Mouse (Mus musculus) liver, embryonic 15.5 days (tissue): ENCODE measurements around the gene Hnf1b. TPM values are rescaled to one million over a fixed set of nuclear protein-coding genes. Genes with fewer than 3 reads are reported as not detected.

Experiments used
- ATAC-seq: fragments of 200-750 bp; cut with Nextera tagmentation; 2 replicates; pipeline ENCODE4 v1.8.0; 2017; ENCODE audit warnings: moderate number of reproducible peaks, mild to moderate bottlenecking, moderate library complexity; ENCODE audit not compliant: insufficient read depth
- H3K27ac ChIP-seq: fragments of 300-500 bp; sonication (generic); replicated peaks from 2 replicates; pipeline ENCODE4 v1.5.1; 2015; ENCODE audit warnings: mild to moderate bottlenecking, inconsistent platforms
- H3K27me3 ChIP-seq: fragments of 300-500 bp; sonication (generic); 2 replicates; pipeline ENCODE4 v1.6.1; 2015; ENCODE audit warnings: mild to moderate bottlenecking, inconsistent platforms
- H3K36me3 ChIP-seq: fragments of 300-500 bp; sonication (generic); replicated peaks from 2 replicates; pipeline ENCODE4 v1.6.1; 2015; ENCODE audit warnings: moderate library complexity, mild to moderate bottlenecking, inconsistent platforms
- H3K4me1 ChIP-seq: fragments of 300-500 bp; sonication (generic); replicated peaks from 2 replicates; pipeline ENCODE4 v1.6.1; 2015; ENCODE audit warnings: inconsistent platforms
- H3K4me2 ChIP-seq: fragments of 300-500 bp; sonication (generic); 2 replicates; pipeline ENCODE4 v1.6.1; 2015; ENCODE audit warnings: moderate library complexity, mild to moderate bottlenecking, inconsistent platforms
- H3K4me3 ChIP-seq: fragments of 300-500 bp; sonication (generic); replicated peaks from 2 replicates; pipeline ENCODE4 v1.5.1; 2015; ENCODE audit warnings: mild to moderate bottlenecking, inconsistent platforms
- H3K9ac ChIP-seq: fragments of 300-500 bp; sonication (generic); 2 replicates; pipeline ENCODE4 v1.6.1; 2015; ENCODE audit warnings: moderate library complexity, mild to moderate bottlenecking, inconsistent platforms
- H3K9me3 ChIP-seq: fragments of 300-500 bp; sonication (generic); replicated peaks from 2 replicates; pipeline ENCODE4 v1.6.1; 2016; ENCODE audit warnings: inconsistent platforms
- WGBS: fragments of 180-500 bp; shearing (Covaris S2); methylation state at CpG from one replicate; pipeline ENCODE4 v1.1.7; 2015; ENCODE audit warnings: mixed read lengths; ENCODE audit not compliant: insufficient replicate concordance; 5-methylcytosine and 5-hydroxymethylcytosine counted together
- polyA plus RNA-seq: library from polyadenylated mRNA; unstranded; fragments of >200 nt; fragmentation: Nextera tagmentation; extraction: Ambion mirVana; gene quantifications from 2 replicates; pipeline ENCODE4 v1.2.1, GENCODE M21; 2015

Gene Hnf1b
- polyA plus RNA-seq, 1 experiment from 2014 or later: 3.1 TPM

- Histone ChIP-seq H3K4me1 (peaks cover 15% of the 10 kb centered on the region), H3K27ac (peak overlapping the region; percentile 72), H3K4me2 (no peak overlapping the region), H3K4me3 (no peak overlapping the region), H3K36me3 (no peaks in the 10 kb centered on the region), H3K27me3 (no peaks in the 10 kb centered on the region), H3K9ac (no peak overlapping the region), H3K9me3 (no peaks in the 10 kb centered on the region)
- peak; percentile 57 for ATAC-seq
- WGBS: 52% methylated on average over 8 of the region's 8 CpGs
Measured at GRCm38 (mm10) chr11:83877765-83878164, 27.9 kb downstream of the Hnf1b start.

DNA sequence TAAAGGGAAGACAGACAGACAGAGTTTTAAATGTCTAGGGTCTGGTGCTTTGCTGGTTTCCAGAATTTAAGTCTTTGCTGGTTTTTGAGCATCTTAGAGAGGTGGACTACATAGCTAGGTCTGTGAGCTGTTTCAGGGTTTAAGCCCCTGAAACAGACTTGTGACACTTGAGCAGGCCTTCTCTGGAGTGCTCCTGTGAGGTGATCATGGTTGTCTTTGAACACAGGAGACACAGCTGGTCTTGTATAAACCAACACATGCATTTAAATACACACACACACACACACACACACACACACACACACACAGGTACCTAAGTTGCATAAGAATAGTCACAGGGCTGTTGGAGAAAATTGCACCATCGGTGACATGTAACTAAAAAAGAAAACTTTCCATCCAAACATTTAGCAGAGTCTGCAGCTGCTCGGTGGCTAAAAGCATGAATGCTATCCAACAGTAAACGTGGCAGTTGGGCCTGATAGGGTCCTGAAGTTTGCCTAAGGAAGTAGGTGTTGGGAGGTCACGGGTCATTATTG is 28.6 kb downstream of the Hnf1b start:
- 37% methylated on average over 4 of the region's 4 CpGs for WGBS
- H3K9ac ChIP-seq: no peak overlapping the region
- no peak; the same call in 1 of the 2 replicates for ATAC-seq

DNA sequence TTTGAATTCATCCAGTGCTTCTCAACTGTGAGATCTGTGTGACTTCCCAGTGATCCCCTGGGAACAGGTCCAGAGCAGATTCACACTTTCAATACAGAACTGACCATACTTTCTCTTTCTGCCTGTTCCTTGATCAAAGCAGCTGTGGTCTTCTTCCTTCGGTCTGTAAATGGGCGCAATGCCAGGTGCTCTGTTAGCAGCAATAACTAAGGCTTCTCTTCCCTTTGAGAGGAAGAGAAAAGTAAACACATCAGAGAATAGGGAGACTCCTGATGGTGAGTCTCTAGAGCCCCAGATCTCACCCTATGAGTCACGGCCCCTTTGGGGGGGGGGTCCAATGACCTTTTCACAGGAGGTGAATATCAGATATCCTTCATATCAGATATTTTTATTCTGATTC is 29.3 kb downstream of the Hnf1b start:
- Histone ChIP-seq H3K4me2 (no peak overlapping the region), H3K27me3 (no peaks in the 10 kb centered on the region), H3K4me1 (peaks cover 21% of the 10 kb centered on the region), H3K36me3 (no peaks in the 10 kb centered on the region), H3K9me3 (no peaks in the 10 kb centered on the region), H3K9ac (no peak overlapping the region), H3K27ac (no peak overlapping the region), H3K4me3 (no peak overlapping the region)
- 60% methylated on average over 3 of the region's 3 CpGs for WGBS
- no peak for ATAC-seq

More for the DNA sequence above, 28.6 kb downstream of the Hnf1b start:
- Histone ChIP-seq H3K36me3 (no peaks in the 10 kb centered on the region), H3K9me3 (no peaks in the 10 kb centered on the region), H3K27me3 (no peaks in the 10 kb centered on the region), H3K27ac (peak overlapping the region; percentile 66), H3K4me2 (no peak overlapping the region), H3K4me3 (no peak overlapping the region), H3K4me1 (peaks cover 16% of the 10 kb centered on the region)

DNA sequence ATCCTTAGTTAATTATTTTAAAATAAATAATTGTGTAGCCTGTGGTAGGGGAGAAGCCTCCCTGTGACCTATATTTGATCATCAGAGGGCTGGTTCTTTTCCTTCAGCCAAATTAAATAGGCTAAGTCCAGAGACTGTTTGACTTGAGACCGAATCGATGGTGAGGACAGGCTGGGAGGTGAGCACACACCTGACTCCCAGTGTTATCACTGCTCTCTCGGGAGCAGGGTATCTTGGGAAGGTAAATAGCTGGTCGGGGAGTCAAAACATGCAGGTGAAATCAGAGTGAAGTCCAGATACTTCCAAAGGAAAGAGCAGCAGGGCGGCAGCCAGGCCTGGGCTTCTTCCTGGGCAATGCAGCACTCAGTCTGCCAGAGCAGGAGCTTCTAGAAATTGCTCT is 31.6 kb downstream of the Hnf1b start:
- H3K36me3 ChIP-seq: no peaks in the 10 kb centered on the region
- peaks cover 28% of the 10 kb centered on the region for H3K4me1 ChIP-seq
- H3K9ac ChIP-seq: no peak overlapping the region
- WGBS: 50% methylated on average over 5 of the region's 5 CpGs
- H3K9me3 ChIP-seq: no peaks in the 10 kb centered on the region
- peak overlapping the region; percentile 54 for H3K27ac ChIP-seq
- H3K4me3 ChIP-seq: no peak overlapping the region
- H3K27me3 ChIP-seq: no peaks in the 10 kb centered on the region
- H3K4me2 ChIP-seq: no peak overlapping the region
- ATAC-seq: peak; percentile 58

DNA sequence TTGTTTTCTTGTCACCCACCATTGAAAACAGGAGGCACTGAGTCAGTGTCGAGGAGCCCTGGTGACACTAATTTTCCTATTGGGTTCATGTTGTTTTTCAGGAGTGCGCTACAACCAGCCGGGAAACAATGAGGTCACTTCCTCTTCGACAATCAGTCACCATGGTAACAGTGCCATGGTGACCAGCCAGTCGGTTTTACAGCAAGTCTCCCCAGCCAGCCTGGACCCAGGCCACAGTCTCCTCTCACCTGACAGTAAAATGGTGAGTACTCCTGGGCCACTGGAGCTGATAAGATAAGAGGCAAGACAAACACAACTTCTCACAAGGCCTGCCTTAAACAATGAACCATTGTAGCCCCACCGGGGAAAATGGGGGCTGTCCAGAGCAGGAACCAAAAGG is 32.7 kb downstream of the Hnf1b start:
- H3K27me3 ChIP-seq: no peaks in the 10 kb centered on the region
- H3K9ac ChIP-seq: no peak overlapping the region
- no peaks in the 10 kb centered on the region for H3K36me3 ChIP-seq
- no peak overlapping the region; the same call in 1 of the 2 replicates for H3K27ac ChIP-seq
- peaks cover 31% of the 10 kb centered on the region for H3K4me1 ChIP-seq
- 11% methylated on average over 6 of the region's 6 CpGs for WGBS
- no peak for ATAC-seq
- H3K4me3 ChIP-seq: no peak overlapping the region
- H3K4me2 ChIP-seq: no peak overlapping the region
- no peaks in the 10 kb centered on the region for H3K9me3 ChIP-seq

GRCm38 (mm10) chr11:83883074-83883473 is 33.2 kb downstream of the Hnf1b start:
- WGBS: 38% methylated on average over 6 of the region's 6 CpGs
- Histone ChIP-seq H3K9me3 (no peaks in the 10 kb centered on the region), H3K27me3 (no peaks in the 10 kb centered on the region), H3K4me3 (no peak overlapping the region), H3K9ac (no peak overlapping the region), H3K4me1 (peaks cover 31% of the 10 kb centered on the region), H3K27ac (no peak overlapping the region), H3K36me3 (no peaks in the 10 kb centered on the region), H3K4me2 (no peak overlapping the region)
- ATAC-seq: no peak

DNA sequence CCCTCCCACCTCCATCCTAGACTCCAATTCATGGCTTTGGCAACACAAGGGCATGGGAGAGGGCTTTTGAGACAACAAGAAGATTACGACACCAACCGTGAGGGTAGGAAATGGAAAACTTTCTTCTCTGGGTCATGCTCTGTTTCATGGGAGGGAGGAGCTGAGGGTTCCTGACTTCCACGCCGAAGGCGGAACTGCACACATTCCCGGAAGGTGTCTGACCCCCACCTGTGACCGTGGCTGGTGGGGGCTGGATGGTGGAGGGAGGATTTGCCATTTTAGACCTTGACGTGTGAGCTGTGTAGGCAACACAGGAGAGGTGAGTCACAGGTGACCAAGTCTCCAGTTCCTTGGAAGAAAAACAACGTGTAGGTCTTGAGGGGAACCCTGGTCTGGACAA is 33.9 kb downstream of the Hnf1b start:
- Histone ChIP-seq H3K4me1 (peaks cover 31% of the 10 kb centered on the region), H3K36me3 (no peaks in the 10 kb centered on the region), H3K9me3 (no peaks in the 10 kb centered on the region), H3K27me3 (no peaks in the 10 kb centered on the region), H3K27ac (no peak overlapping the region), H3K4me3 (no peak overlapping the region), H3K4me2 (no peak overlapping the region), H3K9ac (no peak overlapping the region)
- 57% methylated on average over 9 of the region's 9 CpGs for WGBS
- no peak for ATAC-seq

GRCm38 (mm10) chr11:83885175-83885574 is 35.3 kb downstream of the Hnf1b start:
- Histone ChIP-seq H3K27me3 (no peaks in the 10 kb centered on the region), H3K9ac (no peak overlapping the region), H3K36me3 (no peaks in the 10 kb centered on the region), H3K27ac (0 out of 2 replicates have a peak overlapping the region, but pooled peaks have one; percentile 15), H3K4me3 (no peak overlapping the region), H3K9me3 (no peaks in the 10 kb centered on the region), H3K4me2 (no peak overlapping the region), H3K4me1 (peaks cover 26% of the 10 kb centered on the region)
- WGBS: 63% methylated on average over 8 of the region's 8 CpGs
- peak; percentile 35; the same call in 1 of the 2 replicates for ATAC-seq

DNA sequence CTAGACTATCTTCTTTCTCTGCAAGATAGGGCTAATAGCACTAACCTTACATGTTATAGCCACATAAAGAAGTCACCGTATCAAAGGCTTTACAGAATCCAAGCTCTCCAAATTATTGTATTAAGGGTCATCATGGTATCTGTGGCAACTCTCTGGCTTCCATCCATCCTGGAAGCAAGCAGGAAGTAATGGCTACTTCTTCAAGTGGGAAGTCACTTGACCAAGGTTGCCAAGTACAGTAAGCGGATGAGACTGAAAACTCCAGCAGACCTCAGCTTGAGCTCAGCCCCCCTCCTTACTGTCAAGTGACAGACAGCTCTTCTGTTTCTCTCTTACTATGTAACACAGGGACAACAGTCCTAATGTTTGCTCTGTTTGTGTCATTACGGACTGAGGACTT is 36.9 kb downstream of the Hnf1b start:
- no peak overlapping the region for H3K4me3 ChIP-seq
- no peak overlapping the region for H3K4me2 ChIP-seq
- H3K9me3 ChIP-seq: no peaks in the 10 kb centered on the region
- H3K27ac ChIP-seq: no peak overlapping the region
- H3K9ac ChIP-seq: no peak overlapping the region
- WGBS: 65% methylated on average over 3 of the region's 3 CpGs
- H3K27me3 ChIP-seq: no peaks in the 10 kb centered on the region
- peaks cover 20% of the 10 kb centered on the region for H3K4me1 ChIP-seq
- no peaks in the 10 kb centered on the region for H3K36me3 ChIP-seq
- no peak for ATAC-seq

DNA sequence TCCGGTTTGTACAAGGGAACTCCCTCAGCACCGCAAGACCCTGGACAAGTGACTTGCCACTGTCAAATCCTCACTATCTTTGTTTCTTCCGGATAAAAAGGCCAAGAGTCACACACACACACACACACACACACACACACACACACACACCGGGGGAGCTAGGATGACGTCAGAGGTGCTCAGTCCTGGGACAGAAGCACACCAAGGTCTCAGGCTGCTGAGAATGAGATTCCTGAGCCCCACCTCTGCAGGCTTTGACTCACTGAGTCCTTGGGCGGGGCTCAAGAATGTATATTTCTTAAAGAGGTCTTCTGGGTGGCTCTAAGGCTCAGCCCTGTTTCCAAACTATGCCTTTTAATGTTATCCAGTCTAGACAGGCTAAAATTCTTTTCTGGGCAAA is 41.5 kb downstream of the Hnf1b start:
- no peak for ATAC-seq
- Histone ChIP-seq H3K36me3 (0 out of 2 replicates have a peak, but pooled peaks cover 5% of the 10 kb centered on the region), H3K4me2 (no peak overlapping the region), H3K4me3 (no peak overlapping the region), H3K9ac (no peak overlapping the region), H3K4me1 (peaks cover 3% of the 10 kb centered on the region; the same call in 1 of the 2 replicates), H3K27ac (no peak overlapping the region), H3K27me3 (no peaks in the 10 kb centered on the region), H3K9me3 (no peaks in the 10 kb centered on the region)
- WGBS: 27% methylated on average over 6 of the region's 6 CpGs

DNA sequence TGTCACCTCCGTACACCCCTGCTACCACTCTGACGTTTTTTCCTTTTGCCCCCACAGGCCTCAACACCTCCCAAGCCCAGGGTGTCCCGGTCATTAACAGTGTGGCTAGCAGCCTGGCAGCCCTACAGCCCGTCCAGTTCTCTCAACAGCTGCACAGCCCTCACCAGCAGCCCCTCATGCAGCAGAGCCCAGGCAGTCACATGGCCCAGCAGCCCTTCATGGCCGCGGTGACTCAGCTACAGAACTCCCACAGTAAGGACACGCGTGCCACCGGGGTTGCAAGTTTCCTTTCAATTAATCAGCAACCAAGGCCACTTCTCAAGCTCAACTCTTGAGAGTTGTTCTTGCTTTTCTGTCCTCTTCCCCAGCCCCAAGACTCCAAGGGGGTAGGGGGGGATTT is 43.5 kb downstream of the Hnf1b start:
- peaks cover 4% of the 10 kb centered on the region; the same call in 1 of the 2 replicates for H3K4me1 ChIP-seq
- no peaks in the 10 kb centered on the region for H3K27me3 ChIP-seq
- WGBS: 62% methylated on average over 9 of the region's 9 CpGs
- no peak overlapping the region for H3K4me2 ChIP-seq
- ATAC-seq: no peak
- no peaks in the 10 kb centered on the region for H3K9me3 ChIP-seq
- H3K36me3 ChIP-seq: 0 out of 2 replicates have a peak, but pooled peaks cover 5% of the 10 kb centered on the region
- H3K9ac ChIP-seq: no peak overlapping the region
- H3K4me3 ChIP-seq: no peak overlapping the region
- no peak overlapping the region for H3K27ac ChIP-seq
